ENCODE assay signal across 9 mouse cellular contexts in genomic region chr13:53178594-53178993, GRCm38 (mm10).
DNase-seq lines count a peak whose midpoint lies in the region; ATAC-seq lines count a peak whose summit lies in the region.
"Had no signal": no experiment of that assay in that cellular context is flagged by ENCODE, and none has a peak within 500 bp of the region (broad histone marks: within the 10 kb centered on the region; RNA-seq: fewer than 3 reads in every experiment).

No protein-coding gene starts in this region.

- DNase-seq in ovary, adult 18-20 months (ENCODE audit: low spot score): peak; percentile 21
- DNase-seq in ovary, postnatal 10 days (ENCODE audit: low spot score): no peak
- DNase-seq in kidney, postnatal 25 days: peak; percentile 38 to 63
- no peak for DNase-seq in layer of hippocampus, postnatal 25 days (ENCODE audit: extremely low spot score in 1 of 2, low spot score in 1 of 2)
- no peak for DNase-seq in ovary, postnatal 14 days (ENCODE audit: low spot score)
- DNase-seq in thymus, postnatal 25 days: no peak

- H3K9me3 ChIP-seq in forebrain, embryonic 15.5 days: no peaks in the 10 kb centered on the region
- H3K9me3 ChIP-seq in neural tube, embryonic 15.5 days (replicated peaks): no peaks in the 10 kb centered on the region

- no peaks in the 10 kb centered on the region for H3K36me3 ChIP-seq in forebrain, embryonic 15.5 days
- no peaks in the 10 kb centered on the region for H3K36me3 ChIP-seq in neural tube, embryonic 15.5 days

- no peak overlapping the region for H3K9ac ChIP-seq in forebrain, embryonic 15.5 days (replicated peaks)
- H3K9ac ChIP-seq in neural tube, embryonic 15.5 days (replicated peaks): no peak overlapping the region

- H3K27me3 ChIP-seq in forebrain, embryonic 15.5 days: no peaks in the 10 kb centered on the region
- H3K27me3 ChIP-seq in neural tube, embryonic 15.5 days (replicated peaks): no peaks in the 10 kb centered on the region

- peaks cover 27% of the 10 kb centered on the region for H3K4me1 ChIP-seq in forebrain, embryonic 15.5 days
- peaks cover 35% of the 10 kb centered on the region for H3K4me1 ChIP-seq in neural tube, embryonic 15.5 days

- H3K4me3 ChIP-seq in forebrain, embryonic 15.5 days: no peak overlapping the region
- H3K4me3 ChIP-seq in neural tube, embryonic 15.5 days (replicated peaks): no peak overlapping the region

- 1% methylated on average over 13 of the region's 13 CpGs for WGBS in forebrain, embryonic 15.5 days
- WGBS in neural tube, embryonic 15.5 days: 6% methylated on average over 13 of the region's 13 CpGs

- peak; percentile 21; the same call in 1 of the 2 replicates for ATAC-seq in forebrain, embryonic 15.5 days (replicated peaks)
- 0 out of 2 replicates have a peak, but pooled peaks have one; percentile 4 for ATAC-seq in neural tube, embryonic 15.5 days (ENCODE audit: low FRiP score)

- peak overlapping the region; percentile 34; the same call in 1 of the 2 replicates for H3K27ac ChIP-seq in forebrain, embryonic 15.5 days (replicated peaks)
- no peak overlapping the region for H3K27ac ChIP-seq in neural tube, embryonic 15.5 days (replicated peaks)
- H3K27ac ChIP-seq: macrophage had no signal

- peak overlapping the region; percentile 6 for H3K4me2 ChIP-seq in forebrain, embryonic 15.5 days (replicated peaks)
- peak overlapping the region; percentile 30 for H3K4me2 ChIP-seq in neural tube, embryonic 15.5 days

Comparison
In these comparisons a context has a peak if more than half of its experiments do, and no peak if none do; other contexts are left out.
1. DNase-seq: peak in ovary, adult 18-20 months (single experiment) and kidney, postnatal 25 days (2 of 2); none in ovary, postnatal 10 days (single experiment), layer of hippocampus, postnatal 25 days (0 of 2), ovary, postnatal 14 days (single experiment) and thymus, postnatal 25 days (single experiment).